ENCODE assay signal across 14 mouse cellular contexts in the genomic region with DNA sequence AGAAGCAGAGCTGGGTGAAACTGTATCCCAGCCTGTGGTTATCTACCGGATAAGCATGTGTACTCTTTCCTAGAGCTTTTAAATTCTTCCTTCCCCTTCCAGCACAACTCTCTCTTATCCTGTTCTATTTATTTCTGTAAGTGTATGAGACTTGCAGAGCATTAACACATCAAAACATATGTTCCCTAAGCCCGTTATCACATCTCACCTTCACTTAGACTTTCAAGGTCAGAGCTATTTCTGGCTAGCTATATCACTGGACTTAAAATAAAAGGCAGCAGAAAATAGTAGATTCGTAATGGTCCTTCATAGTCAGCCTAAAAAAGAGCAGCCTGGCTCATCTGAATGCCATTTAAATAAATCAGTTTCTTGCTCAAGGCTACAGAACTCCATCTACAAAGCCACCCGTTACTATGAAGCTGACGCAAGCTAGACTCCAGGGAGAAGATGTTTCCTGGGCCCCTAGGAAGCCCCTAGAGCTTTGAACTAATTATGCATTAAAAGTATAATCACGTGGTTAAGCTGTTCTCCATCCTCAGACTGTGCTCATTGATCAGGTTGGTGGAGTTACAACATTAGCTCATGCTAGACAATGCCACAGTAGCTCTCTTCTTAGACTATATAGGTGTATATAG. TPM values are rescaled to one million over a fixed set of nuclear protein-coding genes. Genes with fewer than 3 reads are reported as not detected.
A peak's percentile ranks its signal among the peaks of the same experiment; 100 is the strongest.
DNase-seq lines count a peak whose midpoint lies in the region; ATAC-seq lines count a peak whose summit lies in the region.
"Had no signal": no experiment of that assay in that cellular context is flagged by ENCODE, and none has a peak within 500 bp of the region (broad histone marks: within the 10 kb centered on the region; RNA-seq: fewer than 3 reads in every experiment).

No protein-coding gene starts in this region.

- 0 out of 2 replicates have a peak overlapping the region, but pooled peaks have one; percentile 50 for H3K9ac ChIP-seq in heart, embryonic 13.5 days
- no peak overlapping the region for H3K9ac ChIP-seq in midbrain, embryonic 13.5 days (replicated peaks)
- no peak overlapping the region for H3K9ac ChIP-seq in midbrain, embryonic 11.5 days (ENCODE audit: low read length)
- H3K9ac ChIP-seq in hindbrain, embryonic 16.5 days (ENCODE audit: low read depth, low read length) = no peak overlapping the region

- no peaks in the 10 kb centered on the region for H3K9me3 ChIP-seq in heart, embryonic 13.5 days
- no peaks in the 10 kb centered on the region for H3K9me3 ChIP-seq in midbrain, embryonic 13.5 days
- H3K9me3 ChIP-seq in midbrain, embryonic 11.5 days (ENCODE audit: control insufficient read depth, low read length) = no peaks in the 10 kb centered on the region
- H3K9me3 ChIP-seq in hindbrain, embryonic 16.5 days (ENCODE audit: control insufficient read depth, low read length) = no peaks in the 10 kb centered on the region
- no peaks in the 10 kb centered on the region for H3K9me3 ChIP-seq in limb, embryonic 10.5 days (replicated peaks)

- 25% methylated on average over 6 of the region's 6 CpGs for WGBS in heart, embryonic 13.5 days
- 51% methylated on average over 6 of the region's 6 CpGs for WGBS in midbrain, embryonic 13.5 days
- WGBS in midbrain, embryonic 11.5 days = 76% methylated on average over 6 of the region's 6 CpGs
- 56% methylated on average over 6 of the region's 6 CpGs for WGBS in hindbrain, embryonic 16.5 days
- 82% methylated on average over 6 of the region's 6 CpGs for WGBS in limb, embryonic 10.5 days

- H3K4me1 ChIP-seq in heart, embryonic 13.5 days = peaks cover 29% of the 10 kb centered on the region
- peaks cover 16% of the 10 kb centered on the region for H3K4me1 ChIP-seq in midbrain, embryonic 13.5 days (replicated peaks)
- H3K4me1 ChIP-seq in midbrain, embryonic 11.5 days (ENCODE audit: control insufficient read depth, insufficient read depth, low read length) = no peaks in the 10 kb centered on the region
- H3K4me1 ChIP-seq in hindbrain, embryonic 16.5 days (ENCODE audit: control insufficient read depth, insufficient read depth, low read depth, low read length) = peaks cover 4% of the 10 kb centered on the region
- no peaks in the 10 kb centered on the region for H3K4me1 ChIP-seq in limb, embryonic 10.5 days

- peak overlapping the region; percentile 45 for H3K4me2 ChIP-seq in heart, embryonic 13.5 days
- H3K4me2 ChIP-seq in midbrain, embryonic 13.5 days (replicated peaks) = no peak overlapping the region
- no peak overlapping the region for H3K4me2 ChIP-seq in midbrain, embryonic 11.5 days
- no peak overlapping the region for H3K4me2 ChIP-seq in hindbrain, embryonic 16.5 days (ENCODE audit: low read length)

- no peak overlapping the region for H3K4me3 ChIP-seq in heart, embryonic 13.5 days
- no peak overlapping the region for H3K4me3 ChIP-seq in midbrain, embryonic 13.5 days (replicated peaks)
- no peak overlapping the region for H3K4me3 ChIP-seq in midbrain, embryonic 11.5 days (ENCODE audit: low read depth, low read length)
- H3K4me3 ChIP-seq in hindbrain, embryonic 16.5 days (ENCODE audit: low read length) = no peak overlapping the region
- no peak overlapping the region for H3K4me3 ChIP-seq in limb, embryonic 10.5 days

- no peak for DNase-seq in heart, adult 9 months (ENCODE audit: low spot score in 2 of 2)
- no peak for DNase-seq in midbrain, embryonic 11.5 days (ENCODE audit: low spot score, missing footprints)
- DNase-seq in right cerebral cortex, postnatal 4 days = no peak
- DNase-seq in limb, embryonic 10.5 days (ENCODE audit: low spot score) = no peak
- DNase-seq: cerebellum, adult 11-12 months; kidney, adult 2 months; kidney, postnatal 36 days; lung, adult 18-20 months; right cerebral cortex, postnatal 25 days had no signal

- H3K27ac ChIP-seq in heart, embryonic 13.5 days (replicated peaks) = peak overlapping the region; percentile 93
- peak overlapping the region; percentile 60 for H3K27ac ChIP-seq in midbrain, embryonic 13.5 days
- H3K27ac ChIP-seq in midbrain, embryonic 11.5 days (ENCODE audit: low read depth, low read length) = no peak overlapping the region
- H3K27ac ChIP-seq in hindbrain, embryonic 16.5 days (ENCODE audit: low read depth, low read length) = no peak overlapping the region
- H3K27ac ChIP-seq in limb, embryonic 10.5 days = no peak overlapping the region
- H3K27ac ChIP-seq: macrophage had no signal

- peak; percentile 54; the same call in 1 of the 2 replicates for ATAC-seq in heart, embryonic 13.5 days (ENCODE audit: extremely low read depth, insufficient number of reproducible peaks, low FRiP score, low TSS enrichment)
- ATAC-seq in midbrain, embryonic 13.5 days = peak; percentile 76
- ATAC-seq in midbrain, embryonic 11.5 days (ENCODE audit: low FRiP score) = no peak
- ATAC-seq in hindbrain, embryonic 16.5 days = peak; percentile 69
- ATAC-seq: activated CD4-positive, CD25-positive, alpha-beta regulatory T cell, adult 4 months had no signal

- no peaks in the 10 kb centered on the region for H3K27me3 ChIP-seq in heart, embryonic 13.5 days (replicated peaks)
- H3K27me3 ChIP-seq in midbrain, embryonic 13.5 days = no peaks in the 10 kb centered on the region
- H3K27me3 ChIP-seq in midbrain, embryonic 11.5 days (ENCODE audit: control insufficient read depth, insufficient read depth, low read length) = no peaks in the 10 kb centered on the region
- H3K27me3 ChIP-seq in hindbrain, embryonic 16.5 days (replicated peaks; ENCODE audit: control insufficient read depth, insufficient read depth, low read length) = no peaks in the 10 kb centered on the region
- H3K27me3 ChIP-seq in limb, embryonic 10.5 days (ENCODE audit: low read depth, poor library complexity, severe bottlenecking) = no peaks in the 10 kb centered on the region

- H3K36me3 ChIP-seq in heart, embryonic 13.5 days = no peaks in the 10 kb centered on the region
- H3K36me3 ChIP-seq in midbrain, embryonic 13.5 days = no peaks in the 10 kb centered on the region
- no peaks in the 10 kb centered on the region for H3K36me3 ChIP-seq in midbrain, embryonic 11.5 days (ENCODE audit: control insufficient read depth, insufficient read depth, low read length)
- no peaks in the 10 kb centered on the region for H3K36me3 ChIP-seq in hindbrain, embryonic 16.5 days (ENCODE audit: control insufficient read depth, insufficient read depth, low read length)
- H3K36me3 ChIP-seq in limb, embryonic 10.5 days = no peaks in the 10 kb centered on the region

RNA-seq across cellular contexts. Expression of a gene that starts 18.8 kb away (rescaled TPM):
- polyA plus RNA-seq in heart, embryonic 13.5 days (2015; fragmentation: Nextera tagmentation; extraction: Ambion mirVana) = 4.3 and 4.7 TPM in 2 replicates
- 1.9 and 2.3 TPM in 2 replicates for polyA plus RNA-seq in midbrain, embryonic 13.5 days (2015; fragmentation: Nextera tagmentation; extraction: Ambion mirVana)
- 0.87 and 0.99 TPM in 2 replicates for polyA plus RNA-seq in midbrain, embryonic 11.5 days (2014; fragmentation: Nextera tagmentation; extraction: Ambion mirVana)
- polyA plus RNA-seq in hindbrain, embryonic 16.5 days (2015; fragmentation: Nextera tagmentation; extraction: Ambion mirVana) = 5.1 and 5.6 TPM in 2 replicates
- 0.01 and 0.06 TPM in 2 replicates for polyA plus RNA-seq in limb, embryonic 10.5 days (2016; fragmentation: Nextera tagmentation; extraction: Ambion mirVana)
- polyA plus RNA-seq: macrophage had no signal

Comparison
In these comparisons a context has a peak if more than half of its experiments do, and no peak if none do; other contexts are left out.
1. H3K27ac ChIP-seq: peak in heart, embryonic 13.5 days (single experiment) and midbrain, embryonic 13.5 days (single experiment); none in midbrain, embryonic 11.5 days (single experiment), hindbrain, embryonic 16.5 days (single experiment) and limb, embryonic 10.5 days (single experiment).